Mouse (Mus musculus) embryonic fibroblast, embryonic 13.5 days (primary cell): ENCODE results near the gene Apold1.

Experiments
- CTCF ChIP-seq: IDR thresholded peaks from 2 replicates; pipeline ENCODE4 v1.5.1; 2011; ENCODE audit warnings: mild to moderate bottlenecking, control low read depth, low read length, moderate library complexity, borderline replicate concordance; ENCODE audit not compliant: insufficient read depth
- POLR2A ChIP-seq: IDR thresholded peaks from 2 replicates; pipeline ENCODE4 v1.6.1; 2011; ENCODE audit warnings: low read depth, mild to moderate bottlenecking, control low read depth, low read length, moderate library complexity

DNA sequence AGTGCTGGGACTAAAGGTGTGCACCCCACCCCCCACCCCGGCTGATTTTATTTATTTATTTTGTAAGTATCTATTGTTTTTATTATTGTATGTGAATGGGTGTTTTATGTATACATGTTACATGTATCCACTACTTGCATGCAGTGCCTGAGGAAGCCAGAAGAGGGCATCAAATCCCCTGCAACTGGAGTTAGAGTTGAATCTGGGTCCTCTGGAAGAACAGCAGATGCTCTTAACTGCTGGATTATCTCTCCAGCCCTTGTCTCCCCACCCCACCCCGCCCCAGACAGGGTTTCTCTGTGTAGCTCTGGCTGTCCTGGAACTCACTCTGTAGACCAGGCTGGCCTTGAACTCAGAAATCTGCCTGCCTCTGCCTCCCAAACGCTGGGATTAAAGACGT, 25.1 kb upstream of the Apold1 start:
- TF ChIP-seq CTCF, result no peak
- no peak for TF ChIP-seq POLR2A
